Mouse (Mus musculus) bone marrow macrophage, adult 2 months (primary cell): ENCODE measurements around the gene Cdyl2.

ENCODE experiments used
- CTCF ChIP-seq: IDR thresholded peaks from 2 replicates; pipeline ENCODE4 v1.5.1; 2012; ENCODE audit warnings: low read depth, mild to moderate bottlenecking, low read length, moderate library complexity
- POLR2A ChIP-seq: IDR thresholded peaks from 2 replicates; pipeline ENCODE4 v1.6.1; 2012; ENCODE audit warnings: mild to moderate bottlenecking, low read depth, low read length, borderline replicate concordance

- no peak for TF ChIP-seq CTCF
- TF ChIP-seq POLR2A = no peak
These were observed 30.3 kb downstream of the Cdyl2 start for GRCm38 (mm10) chr8:116702501-116702900.
